Mouse (Mus musculus): ENCODE results near the gene Mllt1.

The Mllt1 gene

GRCm38 (mm10) chr17:56884331-56884730 is 50.9 kb downstream of the Mllt1 start:
- in situ Hi-C loops (cut with MboI, MseI) = loop anchor here (25.0 kb wide), 1 partner anchor 1897 kb away; no protein-coding TSS in a partner anchor

- in situ Hi-C loops (cut with MboI, MseI) = loop anchor here (25.0 kb wide), 1 partner anchor 1896 kb away; no protein-coding TSS in a partner anchor
Measured at GRCm38 (mm10) chr17:56883612-56884011, 51.6 kb downstream of the Mllt1 start.

GRCm38 (mm10) chr17:56877426-56877825 is 57.8 kb downstream of the Mllt1 start:
- in situ Hi-C loops (cut with MboI, MseI) = loop anchor here (25.0 kb wide), 1 partner anchor 1890 kb away; no protein-coding TSS in a partner anchor

GRCm38 (mm10) chr17:56876981-56877380 is 58.2 kb downstream of the Mllt1 start:
- in situ Hi-C loops (cut with MboI, MseI) = loop anchor here (25.0 kb wide), 1 partner anchor 1890 kb away; no protein-coding TSS in a partner anchor

GRCm38 (mm10) chr17:56876465-56876864 is 58.8 kb downstream of the Mllt1 start:
- in situ Hi-C loops (cut with MboI, MseI) = loop anchor here (25.0 kb wide), 1 partner anchor 1889 kb away; no protein-coding TSS in a partner anchor

GRCm38 (mm10) chr17:56874936-56875651 is 60.1 kb downstream of the Mllt1 start, which contains the start of gene 1700061G19Rik:
Gene 1700061G19Rik (plus strand): TSS chr17:56875477.
- in situ Hi-C loops (cut with MboI, MseI) = loop anchor here (25.0 kb wide), 1 partner anchor 1888 kb away; no protein-coding TSS in a partner anchor

- in situ Hi-C loops (cut with MboI, MseI) = no loop called here
Measured at GRCm38 (mm10) chr17:56874237-56874636, 61.0 kb downstream of the Mllt1 start, which contains the start of gene Acsbg2. Gene Acsbg2 (minus strand): TSS chr17:56874447.

GRCm38 (mm10) chr17:56872512-56872911 is 62.7 kb downstream of the Mllt1 start:
- in situ Hi-C loops (cut with MboI, MseI) = no loop called here

- in situ Hi-C loops (cut with MboI, MseI) = no loop called here
Measured at GRCm38 (mm10) chr17:56871767-56872166, 63.4 kb downstream of the Mllt1 start.

- in situ Hi-C loops (cut with MboI, MseI) = no loop called here
Measured at GRCm38 (mm10) chr17:56870287-56870953, 64.8 kb downstream of the Mllt1 start.

GRCm38 (mm10) chr17:56869481-56869977 is 65.7 kb downstream of the Mllt1 start:
- in situ Hi-C loops (cut with MboI, MseI) = no loop called here

GRCm38 (mm10) chr17:56866071-56866470 is 69.1 kb downstream of the Mllt1 start:
- in situ Hi-C loops (cut with MboI, MseI) = no loop called here

GRCm38 (mm10) chr17:56861197-56861596 is 74.0 kb downstream of the Mllt1 start:
- in situ Hi-C loops (cut with MboI, MseI) = no loop called here

- in situ Hi-C loops (cut with MboI, MseI) = loop anchor here (10.0 kb wide), 1 partner anchor 324 kb away; no protein-coding TSS in a partner anchor
Measured at GRCm38 (mm10) chr17:56858922-56859321, 76.3 kb downstream of the Mllt1 start.

- in situ Hi-C loops (cut with MboI, MseI) = loop anchor here (10.0 kb wide), 1 partner anchor 323 kb away; no protein-coding TSS in a partner anchor
Measured at GRCm38 (mm10) chr17:56858216-56858615, 77.0 kb downstream of the Mllt1 start.

- in situ Hi-C loops (cut with MboI, MseI) = loop anchor here (10.0 kb wide), 1 partner anchor 321 kb away; no protein-coding TSS in a partner anchor
Measured at GRCm38 (mm10) chr17:56855421-56855820, 79.8 kb downstream of the Mllt1 start.

- in situ Hi-C loops (cut with MboI, MseI) = loop anchor here (10.0 kb wide), 1 partner anchor 316 kb away; no protein-coding TSS in a partner anchor
Measured at GRCm38 (mm10) chr17:56851167-56851566, 84.0 kb downstream of the Mllt1 start.

GRCm38 (mm10) chr17:56849710-56850109 is 85.5 kb downstream of the Mllt1 start:
- in situ Hi-C loops (cut with MboI, MseI) = loop anchor here (10.0 kb wide), 1 partner anchor 315 kb away; no protein-coding TSS in a partner anchor

- in situ Hi-C loops (cut with MboI, MseI) = no loop called here
Measured at GRCm38 (mm10) chr17:56848785-56849184, 86.4 kb downstream of the Mllt1 start.

GRCm38 (mm10) chr17:56843678-56844077 is 91.5 kb downstream of the Mllt1 start:
- in situ Hi-C loops (cut with MboI, MseI) = no loop called here

Data from regulatory T cell (primary cell).